Mouse (Mus musculus) G1E-ER4 (cell line): ENCODE results near the gene Dnajb6. TPM values are rescaled to one million over a fixed set of nuclear protein-coding genes. Genes with fewer than 3 reads are reported as not detected.

Experiments used
- GATA1 ChIP-seq: IDR thresholded peaks from one replicate; pipeline ENCODE4 v1.8.0; 2012; ENCODE audit warnings: low read length, inconsistent platforms
- polyA plus RNA-seq: library from polyadenylated mRNA; stranded (reverse); fragments of >175 nt; gene quantifications from 2 replicates; pipeline ENCODE4 v1.2.3, GENCODE M21; 2012

Dnajb6 gene
- polyA plus RNA-seq, 1 experiment, result 238 TPM

DNA sequence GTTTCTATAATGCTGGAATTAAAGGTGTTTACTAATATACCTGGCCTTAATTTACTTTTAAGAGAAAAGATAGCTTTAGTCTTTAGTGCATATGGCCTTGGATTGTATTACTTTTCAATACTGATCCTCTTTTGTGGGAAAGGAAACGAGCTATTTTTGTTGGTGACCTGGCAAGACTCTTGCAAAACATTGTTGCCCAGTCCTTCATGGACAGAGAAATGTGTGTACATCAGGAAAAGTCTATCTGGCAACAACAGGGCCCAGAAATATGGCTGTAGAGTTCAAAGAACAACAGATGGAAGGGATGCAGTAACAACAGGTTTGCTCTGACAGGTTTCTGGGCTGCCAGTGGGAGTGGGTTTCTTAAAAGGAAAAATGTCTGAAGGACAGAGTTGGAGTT is 5.2 kb downstream of the Dnajb6 start:
- TF ChIP-seq GATA1, result no peak

DNA sequence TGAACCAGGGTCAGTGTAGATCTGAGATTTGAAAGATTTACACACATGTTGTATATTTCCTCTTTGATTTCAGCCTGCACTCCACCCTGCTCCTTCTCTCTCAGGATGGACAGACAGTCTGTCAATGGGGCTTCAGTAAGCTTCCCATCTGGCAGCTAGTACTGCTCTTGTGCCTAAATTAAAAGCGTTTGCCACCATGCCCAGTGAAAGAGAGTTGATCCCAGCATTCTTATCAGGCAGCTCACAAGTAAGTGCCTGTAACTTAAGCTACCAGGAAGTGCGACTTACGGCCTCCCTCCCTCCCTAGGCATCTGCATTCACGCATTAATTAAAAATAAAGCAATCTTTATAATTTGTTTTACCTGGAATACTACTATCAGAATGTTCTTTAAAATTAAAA is 5.6 kb downstream of the Dnajb6 start:
- no peak for TF ChIP-seq GATA1

- no peak for TF ChIP-seq GATA1
These were observed 12.2 kb downstream of the Dnajb6 start for GRCm38 (mm10) chr5:29747661-29748060.

DNA sequence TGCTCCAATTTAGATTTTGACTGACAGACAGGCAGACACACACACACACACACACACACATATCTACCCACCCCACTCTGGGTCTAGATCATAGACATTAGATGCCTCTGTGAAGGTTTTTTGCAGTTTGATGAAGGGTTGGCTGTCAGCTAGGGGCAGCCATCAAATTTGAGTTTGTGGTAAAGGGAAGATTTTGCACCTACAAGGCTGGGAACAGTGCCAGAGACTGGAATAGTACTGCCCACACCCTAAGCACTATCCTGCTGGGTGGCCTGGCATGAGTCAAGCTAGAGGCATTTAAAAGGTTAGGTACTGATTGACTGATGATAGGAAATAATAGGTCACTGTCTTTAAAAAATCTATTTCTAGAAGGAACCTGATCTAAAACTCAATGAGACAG is 15.8 kb downstream of the Dnajb6 start:
- TF ChIP-seq GATA1, result no peak

GRCm38 (mm10) chr5:29752894-29753293 is 17.4 kb downstream of the Dnajb6 start:
- TF ChIP-seq GATA1, result peak; percentile 25

DNA sequence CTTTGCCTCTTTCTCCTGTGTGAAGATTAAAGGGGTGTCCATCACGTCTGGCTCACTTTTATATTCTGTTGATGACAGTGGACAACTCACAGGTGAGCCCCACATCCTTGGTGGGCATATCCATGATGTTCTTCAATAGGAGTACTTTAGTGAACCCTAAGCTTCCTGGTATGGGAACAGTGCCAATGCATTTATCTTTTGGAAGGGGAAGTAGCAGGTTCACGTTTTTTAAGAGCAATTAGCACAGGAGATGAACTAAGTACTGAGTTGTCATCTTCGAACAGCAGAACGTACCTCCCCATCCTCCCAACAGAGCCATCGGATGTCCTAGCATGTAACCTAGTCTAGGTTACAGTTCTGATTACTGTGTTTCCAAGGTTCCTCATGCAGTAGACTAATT is 23.8 kb downstream of the Dnajb6 start:
- no peak for TF ChIP-seq GATA1

DNA sequence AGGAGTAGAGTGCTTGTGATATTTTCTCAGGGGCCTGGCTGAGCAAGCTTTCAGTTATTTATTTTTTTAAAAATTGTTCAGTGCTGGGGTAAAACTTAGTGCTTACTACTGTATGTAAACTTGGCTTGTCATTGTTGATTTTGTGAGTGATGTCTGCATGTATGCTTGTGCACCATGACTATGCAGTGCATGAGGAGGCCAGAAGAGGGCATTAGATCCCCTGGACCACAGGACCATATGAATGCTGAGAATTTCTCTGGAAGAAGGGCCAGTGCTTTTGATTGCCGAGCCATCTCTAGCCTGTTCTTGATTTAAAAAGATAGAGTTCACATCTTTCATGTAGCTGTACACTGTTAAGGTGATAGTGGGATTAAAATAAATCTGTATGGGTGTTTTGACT is 35.4 kb downstream of the Dnajb6 start:
- no peak for TF ChIP-seq GATA1

GRCm38 (mm10) chr5:29772038-29772437 is 36.5 kb downstream of the Dnajb6 start:
- TF ChIP-seq GATA1, result no peak

GRCm38 (mm10) chr5:29772651-29773330 is 37.3 kb downstream of the Dnajb6 start:
- TF ChIP-seq GATA1, result no peak

DNA sequence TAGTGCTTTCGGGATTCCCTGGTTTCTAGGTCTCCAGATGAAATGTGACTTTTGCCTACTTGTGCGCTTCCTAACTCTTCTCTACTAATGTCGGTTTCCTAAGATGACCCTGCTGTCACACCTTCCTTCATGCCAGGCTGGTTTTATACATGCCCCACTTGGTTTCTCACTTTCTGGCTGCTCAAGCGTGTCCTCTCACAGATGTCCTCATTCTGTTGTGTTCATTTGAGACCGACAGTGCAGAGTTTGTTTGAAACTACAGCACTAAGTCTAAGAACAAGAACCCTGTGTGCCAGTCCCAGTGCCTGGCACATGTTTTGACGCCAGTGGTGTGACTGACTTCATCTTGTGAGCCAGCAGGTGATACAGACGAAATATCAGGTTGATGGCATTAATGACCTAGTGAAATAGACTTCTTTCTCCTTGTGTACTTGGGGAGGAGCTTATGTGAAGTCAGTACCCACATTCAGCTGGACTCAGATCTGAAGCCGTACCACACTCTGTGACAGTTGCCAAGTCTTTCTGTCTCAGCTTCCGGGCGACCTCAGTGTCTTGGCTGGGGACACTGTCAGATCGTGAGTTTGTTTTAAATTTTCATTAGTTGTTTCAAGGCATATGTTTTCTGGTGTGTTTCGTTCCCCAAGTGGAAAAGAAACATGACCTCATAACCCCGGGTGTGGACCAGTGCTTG is 38.1 kb downstream of the Dnajb6 start:
- no peak for TF ChIP-seq GATA1

DNA sequence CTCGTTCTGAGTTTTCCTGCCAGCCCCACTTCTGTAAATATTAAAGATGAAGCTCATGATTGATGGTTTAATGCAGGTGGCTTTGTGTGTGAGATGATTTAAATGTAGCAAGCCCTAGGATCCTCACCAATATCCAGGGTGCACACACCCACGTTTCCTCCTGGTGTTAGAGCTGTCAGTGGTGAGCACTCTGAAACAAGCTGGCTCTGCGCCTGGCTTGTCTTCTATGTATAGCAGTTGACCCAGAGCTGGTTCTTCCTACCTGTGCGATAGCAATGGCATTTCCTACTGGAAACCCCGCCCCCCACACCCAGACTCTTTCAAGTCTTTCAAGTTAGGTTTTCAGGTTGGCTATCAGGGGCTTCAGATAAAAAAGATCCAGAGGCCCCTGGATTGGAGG is 39.9 kb downstream of the Dnajb6 start:
- no peak for TF ChIP-seq GATA1

GRCm38 (mm10) chr5:29778029-29778428 is 42.5 kb downstream of the Dnajb6 start:
- TF ChIP-seq GATA1, result no peak

- no peak for TF ChIP-seq GATA1
These were observed 46.8 kb downstream of the Dnajb6 start for GRCm38 (mm10) chr5:29782261-29782660.

- no peak for TF ChIP-seq GATA1
These were observed 73.5 kb downstream of the Dnajb6 start for GRCm38 (mm10) chr5:29808940-29809339.

DNA sequence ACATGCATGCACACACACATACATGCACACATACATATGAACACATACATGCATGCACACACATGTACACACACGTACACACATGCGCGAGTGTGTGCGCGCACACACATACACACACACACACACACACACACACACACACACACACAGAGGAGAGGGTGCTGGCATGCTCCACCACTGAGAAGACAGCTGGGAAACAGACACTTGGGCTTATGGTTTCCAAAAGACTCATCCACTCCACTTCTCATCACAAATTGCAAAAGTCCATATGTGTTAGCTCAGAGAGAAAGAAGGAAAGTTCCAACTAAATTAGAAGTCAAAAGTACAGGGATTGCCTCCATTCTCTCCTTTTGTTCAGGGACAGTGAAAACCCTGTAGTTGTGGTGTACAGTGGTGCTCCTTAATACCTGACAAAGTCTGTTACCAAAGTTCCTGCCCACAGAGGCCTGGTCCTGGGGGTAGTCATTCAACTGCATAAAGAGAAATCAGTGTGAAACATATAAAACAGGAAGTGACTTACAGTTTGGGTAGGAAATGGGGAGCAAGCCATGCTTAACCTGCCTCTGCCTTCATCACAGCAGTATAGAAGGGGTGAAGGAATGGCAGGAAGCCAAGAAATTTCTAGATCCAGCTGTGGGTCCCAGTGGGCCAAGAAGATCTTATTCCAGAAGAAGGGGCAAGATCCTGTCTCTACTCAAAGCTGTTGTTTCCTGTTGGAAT is 81.2 kb downstream of the Dnajb6 start:
- TF ChIP-seq GATA1, result no peak

DNA sequence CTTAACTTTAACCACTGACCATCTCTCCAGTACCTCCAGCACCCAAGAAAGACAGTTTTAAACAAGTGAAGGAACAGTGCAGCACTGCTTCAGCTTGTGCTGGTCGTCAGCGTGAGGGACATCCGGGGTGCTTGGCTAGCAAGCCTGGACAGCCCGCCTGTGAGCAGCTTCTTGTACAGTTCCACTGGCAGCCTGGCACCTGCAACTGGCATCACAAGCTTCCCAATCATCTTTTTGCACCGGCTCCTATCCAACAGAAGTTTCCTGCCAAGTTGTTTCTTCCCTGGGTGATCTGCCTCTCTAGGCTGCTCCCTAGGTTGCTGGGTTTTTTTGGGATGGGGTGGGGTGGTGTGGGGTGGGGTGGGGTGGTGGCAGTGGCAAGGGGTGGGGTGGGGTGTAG is 81.9 kb downstream of the Dnajb6 start:
- no peak for TF ChIP-seq GATA1

DNA sequence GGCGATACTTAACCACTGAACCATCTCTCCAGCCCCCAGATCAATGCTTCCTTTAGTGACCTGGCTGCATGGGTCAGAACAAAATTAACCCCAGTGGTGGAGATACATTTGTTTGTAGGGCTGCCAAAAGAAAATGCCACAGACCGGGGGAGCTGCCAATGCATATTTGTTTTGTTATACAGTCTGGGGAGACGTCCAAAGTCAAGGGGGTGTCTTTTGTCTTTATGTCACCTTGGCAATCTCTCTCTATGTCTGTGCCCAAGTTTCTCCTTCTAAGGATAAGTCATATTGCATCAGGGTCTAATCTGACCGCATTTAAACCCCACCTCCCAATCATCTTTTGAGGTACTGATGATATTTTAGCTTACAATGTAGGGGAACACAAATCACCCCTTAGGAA is 82.8 kb downstream of the Dnajb6 start:
- TF ChIP-seq GATA1, result no peak

DNA sequence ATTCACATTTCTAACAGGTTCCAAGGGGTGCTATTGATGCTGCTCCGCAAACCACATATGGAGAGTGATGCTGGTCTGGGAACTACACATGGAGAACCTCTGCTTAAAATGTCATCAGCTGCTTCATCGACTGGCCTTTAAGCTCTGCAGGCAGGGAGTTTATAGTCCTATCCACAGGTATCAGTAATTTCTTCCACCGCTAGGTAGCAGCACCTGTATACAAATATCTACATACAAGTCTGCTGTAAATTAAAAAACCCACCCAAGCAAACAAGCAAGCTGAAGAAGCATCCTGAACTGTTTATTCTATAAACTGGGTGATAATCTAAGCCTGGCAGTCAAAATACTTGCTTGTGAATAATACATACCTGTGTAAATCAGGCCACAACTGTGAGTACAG is 89.3 kb downstream of the Dnajb6 start:
- TF ChIP-seq GATA1, result no peak
